Mouse (Mus musculus): Measurements from ENCODE around the gene Fcgrt. TPM values are rescaled to one million over a fixed set of nuclear protein-coding genes. Genes with fewer than 3 reads are reported as not detected.

Gene Fcgrt
- polyA plus RNA-seq, 1 experiment = 67.2 TPM

GRCm38 (mm10) chr7:45125144-45125600 lies 21.5 kb upstream of the Fcgrt start:
- peak overlapping the region; percentile 81 for H3K4me3 ChIP-seq
- H3K79me2 ChIP-seq (ENCODE audit: control insufficient read depth, insufficient read depth) = peaks cover 44% of the 10 kb centered on the region
- no peaks in the 10 kb centered on the region for H3K27me3 ChIP-seq (ENCODE audit: control insufficient read depth, insufficient read depth, insufficient read length)
- peak; percentile 75 for TF ChIP-seq POLR2AphosphoS2 (IDR thresholded peaks at IDR 0.05; ENCODE audit: insufficient read length, low read depth)
- no peak for TF ChIP-seq CEBPB (IDR thresholded peaks at IDR 0.05; ENCODE audit: insufficient read depth, poor library complexity, severe bottlenecking)
- H3K36me3 ChIP-seq (ENCODE audit: control insufficient read depth, insufficient read depth) = peaks cover 51% of the 10 kb centered on the region
- peak overlapping the region; percentile 77 for H3K4me2 ChIP-seq (ENCODE audit: low read depth)
- H3ac ChIP-seq (ENCODE audit: control insufficient read depth, insufficient read length) = no peak overlapping the region

- Histone ChIP-seq H3K27me3 (ENCODE audit: control insufficient read depth, insufficient read depth, insufficient read length) (no peaks in the 10 kb centered on the region), H3K79me2 (ENCODE audit: control insufficient read depth, insufficient read depth) (peaks cover 44% of the 10 kb centered on the region), H3K4me3 (peak within 1 kb of the TSS; percentile 81), H3ac (ENCODE audit: control insufficient read depth, insufficient read length) (peak within 1 kb of the TSS; percentile 84), H3K4me2 (ENCODE audit: low read depth) (peak within 1 kb of the TSS; percentile 94), H3K36me3 (ENCODE audit: control insufficient read depth, insufficient read depth) (peaks cover 56% of the 10 kb centered on the region)
- no peak for TF ChIP-seq CEBPB (IDR thresholded peaks at IDR 0.05; ENCODE audit: insufficient read depth, poor library complexity, severe bottlenecking)
- TF ChIP-seq TCF3 (IDR thresholded peaks at IDR 0.05; ENCODE audit: insufficient read length, low read depth) = no peak
- TF ChIP-seq MAX (IDR thresholded peaks at IDR 0.05; ENCODE audit: low read depth) = peak; percentile 92
- no peak for TF ChIP-seq REST (IDR thresholded peaks at IDR 0.05; ENCODE audit: insufficient read depth, insufficient read length)
- peak; percentile 95 for TF ChIP-seq USF1 (IDR thresholded peaks at IDR 0.05; ENCODE audit: low read depth)
- no peak for TF ChIP-seq TCF12 (IDR thresholded peaks at IDR 0.05; ENCODE audit: insufficient read depth, poor library complexity, severe bottlenecking)
- TF ChIP-seq POLR2A (IDR thresholded peaks at IDR 0.05; ENCODE audit: insufficient read length, low read depth) = peak; percentile 95
- peak in 1 of 3 experiments; percentile 47 for TF ChIP-seq MYOD1 (IDR thresholded peaks at IDR 0.05; ENCODE audit: control insufficient read depth in 1 of 3, insufficient read length in 2 of 3, low read depth in 2 of 3)
- TF ChIP-seq POLR2AphosphoS2 (IDR thresholded peaks at IDR 0.05; ENCODE audit: insufficient read length, low read depth) = peak; percentile 99
- TF ChIP-seq MYOG (IDR thresholded peaks at IDR 0.05; ENCODE audit: control insufficient read depth in 1 of 3, insufficient read depth in 1 of 3, insufficient read length in 2 of 3, low read depth in 2 of 3) = no peak
- no peak for TF ChIP-seq SRF (IDR thresholded peaks at IDR 0.05; ENCODE audit: control insufficient read depth, insufficient read length, low read depth)
- peak; percentile 43 for TF ChIP-seq E2F4 (IDR thresholded peaks at IDR 0.05; ENCODE audit: insufficient read depth)
Observed at GRCm38 (mm10) chr7:45124224-45125143, 20.8 kb upstream of the Fcgrt start, which contains the start of gene Rps11. TSS of gene Rps11 (minus strand) at chr7:45124439.

- TF ChIP-seq POLR2A (IDR thresholded peaks at IDR 0.05; ENCODE audit: insufficient read length, low read depth) (peak; percentile 16), REST (IDR thresholded peaks at IDR 0.05; ENCODE audit: insufficient read depth, insufficient read length) (no peak), CEBPB (IDR thresholded peaks at IDR 0.05; ENCODE audit: insufficient read depth, poor library complexity, severe bottlenecking) (no peak)
- Histone ChIP-seq H3K27me3 (ENCODE audit: control insufficient read depth, insufficient read depth, insufficient read length) (no peaks in the 10 kb centered on the region), H3ac (ENCODE audit: control insufficient read depth, insufficient read length) (peak overlapping the region; percentile 84), H3K79me2 (ENCODE audit: control insufficient read depth, insufficient read depth) (peaks cover 41% of the 10 kb centered on the region), H3K4me3 (peak overlapping the region; percentile 81), H3K4me2 (ENCODE audit: low read depth) (peak overlapping the region; percentile 94), H3K36me3 (ENCODE audit: control insufficient read depth, insufficient read depth) (peaks cover 59% of the 10 kb centered on the region)
Observed at GRCm38 (mm10) chr7:45123186-45123570, 19.5 kb upstream of the Fcgrt start.

- Histone ChIP-seq H3K79me2 (ENCODE audit: control insufficient read depth, insufficient read depth) (peaks cover 36% of the 10 kb centered on the region), H3K4me3 (peak overlapping the region; percentile 81), H3ac (ENCODE audit: control insufficient read depth, insufficient read length) (peak overlapping the region; percentile 84), H3K4me2 (ENCODE audit: low read depth) (peak overlapping the region; percentile 94), H3K27me3 (ENCODE audit: control insufficient read depth, insufficient read depth, insufficient read length) (no peaks in the 10 kb centered on the region), H3K36me3 (ENCODE audit: control insufficient read depth, insufficient read depth) (peaks cover 62% of the 10 kb centered on the region)
- TF ChIP-seq MYOD1 (IDR thresholded peaks at IDR 0.05; ENCODE audit: control insufficient read depth in 1 of 3, insufficient read length in 2 of 3, low read depth in 2 of 3) (no peak), TCF3 (IDR thresholded peaks at IDR 0.05; ENCODE audit: insufficient read length, low read depth) (no peak), POLR2AphosphoS2 (IDR thresholded peaks at IDR 0.05; ENCODE audit: insufficient read length, low read depth) (no peak), TCF12 (IDR thresholded peaks at IDR 0.05; ENCODE audit: insufficient read depth, poor library complexity, severe bottlenecking) (no peak), CEBPB (IDR thresholded peaks at IDR 0.05; ENCODE audit: insufficient read depth, poor library complexity, severe bottlenecking) (no peak), E2F4 (IDR thresholded peaks at IDR 0.05; ENCODE audit: insufficient read depth) (no peak), REST (IDR thresholded peaks at IDR 0.05; ENCODE audit: insufficient read depth, insufficient read length) (no peak), USF1 (IDR thresholded peaks at IDR 0.05; ENCODE audit: low read depth) (no peak), POLR2A (IDR thresholded peaks at IDR 0.05; ENCODE audit: insufficient read length, low read depth) (no peak), SRF (IDR thresholded peaks at IDR 0.05; ENCODE audit: control insufficient read depth, insufficient read length, low read depth) (no peak), MYOG (IDR thresholded peaks at IDR 0.05; ENCODE audit: control insufficient read depth in 1 of 3, insufficient read depth in 1 of 3, insufficient read length in 2 of 3, low read depth in 2 of 3) (no peak), MAX (IDR thresholded peaks at IDR 0.05; ENCODE audit: low read depth) (no peak)
Observed at GRCm38 (mm10) chr7:45122561-45123185, 19.0 kb upstream of the Fcgrt start.
